Comparison of ENCODE assay signal across 19 mouse cellular contexts in genomic region chr5:5414835-5415234, GRCm38 (mm10). TPM values are rescaled to one million over a fixed set of nuclear protein-coding genes. Genes with fewer than 3 reads are reported as not detected.
DNase-seq lines count a peak whose midpoint lies in the region; ATAC-seq and TF ChIP-seq lines count a peak whose summit lies in the region.
"Had no signal": no experiment of that assay in that cellular context is flagged by ENCODE, and none has a peak within 500 bp of the region (broad histone marks: within the 10 kb centered on the region; RNA-seq: fewer than 3 reads in every experiment).

No protein-coding gene starts in this region.

- intact Hi-C loops in left cerebral cortex, adult 2 months (cut with DNase I) = no loop called here

- TF ChIP-seq POLR2A in lung, adult 2 months (IDR thresholded peaks at IDR 0.05; ENCODE audit: borderline replicate concordance, extremely low read depth, low read depth, low read length) = no peak

- no peaks in the 10 kb centered on the region for H3K9me3 ChIP-seq in heart, embryonic 14.5 days (ENCODE audit: control insufficient read depth, low read length)
- no peaks in the 10 kb centered on the region for H3K9me3 ChIP-seq in kidney, postnatal 0 days (replicated peaks; ENCODE audit: low read length)
- no peaks in the 10 kb centered on the region for H3K9me3 ChIP-seq in lung, postnatal 0 days (ENCODE audit: low read length)
- H3K9me3 ChIP-seq: embryonic facial prominence, embryonic 13.5 days; forebrain, embryonic 13.5 days; hindbrain, embryonic 13.5 days had no signal

- DNase-seq in heart, adult 11 months = no peak
- DNase-seq in kidney, postnatal 0 days (ENCODE audit: low spot score) = peak; percentile 30
- no peak for DNase-seq in kidney, adult 11 months
- peak; percentile 45 for DNase-seq in lung, postnatal 0 days (ENCODE audit: low spot score)
- no peak for DNase-seq in lung, adult 2 months
- no peak for DNase-seq in left cerebral cortex, adult 2 months (ENCODE audit: extremely low spot score in 1 of 2, low spot score in 2 of 2)
- DNase-seq: adrenal gland, postnatal 14 days; cerebellum, adult 18-20 months; cerebellum, adult 9-11 months; cerebellum, postnatal 36 days; forebrain, postnatal 0 days; gastrocnemius, postnatal 14 days; heart, postnatal 14 days had no signal

- H3K9ac ChIP-seq in heart, embryonic 14.5 days (ENCODE audit: low read length) = no peak overlapping the region
- no peak overlapping the region for H3K9ac ChIP-seq in kidney, postnatal 0 days (ENCODE audit: low read depth, low read length)
- no peak overlapping the region for H3K9ac ChIP-seq in lung, postnatal 0 days (replicated peaks; ENCODE audit: low read depth)
- H3K9ac ChIP-seq: embryonic facial prominence, embryonic 13.5 days; forebrain, embryonic 13.5 days; forebrain, postnatal 0 days; hindbrain, embryonic 13.5 days had no signal

- no peak for TF ChIP-seq CTCF in kidney, postnatal 0 days (IDR thresholded peaks at IDR 0.05; ENCODE audit: low read depth)
- TF ChIP-seq CTCF in lung, postnatal 0 days (IDR thresholded peaks at IDR 0.05) = no peak
- no peak for TF ChIP-seq CTCF in lung, adult 2 months (IDR thresholded peaks at IDR 0.05; ENCODE audit: insufficient read depth, low read length)
- no peak for TF ChIP-seq CTCF in left cerebral cortex, adult 2 months (IDR thresholded peaks at IDR 0.05)

- H3K4me2 ChIP-seq in heart, embryonic 14.5 days (ENCODE audit: low read length) = no peak overlapping the region
- no peak overlapping the region for H3K4me2 ChIP-seq in kidney, postnatal 0 days (ENCODE audit: low read length)
- no peak overlapping the region for H3K4me2 ChIP-seq in lung, postnatal 0 days (replicated peaks; ENCODE audit: low read depth, low read length)
- H3K4me2 ChIP-seq: embryonic facial prominence, embryonic 13.5 days; forebrain, embryonic 13.5 days; hindbrain, embryonic 13.5 days had no signal

- no peaks in the 10 kb centered on the region for H3K36me3 ChIP-seq in heart, embryonic 14.5 days (ENCODE audit: control insufficient read depth, insufficient read depth, low read length)
- H3K36me3 ChIP-seq in kidney, postnatal 0 days (ENCODE audit: insufficient read depth, low read length) = no peaks in the 10 kb centered on the region
- H3K36me3 ChIP-seq in lung, postnatal 0 days (ENCODE audit: insufficient read depth, low read length) = no peaks in the 10 kb centered on the region
- H3K36me3 ChIP-seq: embryonic facial prominence, embryonic 13.5 days; hindbrain, embryonic 13.5 days had no signal

- H3K27me3 ChIP-seq in heart, embryonic 14.5 days (ENCODE audit: control insufficient read depth, insufficient read depth, low read length) = no peaks in the 10 kb centered on the region
- H3K27me3 ChIP-seq in kidney, postnatal 0 days (ENCODE audit: insufficient read depth, low read length) = no peaks in the 10 kb centered on the region
- no peaks in the 10 kb centered on the region for H3K27me3 ChIP-seq in lung, postnatal 0 days (replicated peaks; ENCODE audit: insufficient read depth, low read length)
- H3K27me3 ChIP-seq: embryonic facial prominence, embryonic 13.5 days; forebrain, embryonic 13.5 days; hindbrain, embryonic 13.5 days had no signal

- TF ChIP-seq EP300 in lung, postnatal 0 days (IDR thresholded peaks at IDR 0.05) = no peak

- H3K27ac ChIP-seq in heart, embryonic 14.5 days (replicated peaks in 1 of 2; ENCODE audit: control insufficient read depth in 1 of 2, insufficient read depth in 1 of 2, low read depth in 2 of 2, low read length in 2 of 2) = no peak overlapping the region
- H3K27ac ChIP-seq in kidney, postnatal 0 days = no peak overlapping the region
- no peak overlapping the region for H3K27ac ChIP-seq in lung, postnatal 0 days (ENCODE audit: low read length)
- no peak overlapping the region for H3K27ac ChIP-seq in left cerebral cortex, adult 2 months
- H3K27ac ChIP-seq: embryonic facial prominence, embryonic 13.5 days; forebrain, embryonic 13.5 days; hindbrain, embryonic 13.5 days; hindbrain, postnatal 0 days had no signal

- ATAC-seq in heart, embryonic 14.5 days (ENCODE audit: insufficient number of reproducible peaks, insufficient read depth, low FRiP score, low read depth) = 0 out of 2 replicates have a peak, but pooled peaks have one; percentile 35
- no peak for ATAC-seq in kidney, postnatal 0 days (replicated peaks; ENCODE audit: low FRiP score, low read depth)
- ATAC-seq in lung, postnatal 0 days = peak; percentile 48
- ATAC-seq: forebrain, embryonic 13.5 days; forebrain, postnatal 0 days; hindbrain, postnatal 0 days had no signal

- H3K4me3 ChIP-seq in heart, embryonic 14.5 days (ENCODE audit: control insufficient read depth in 1 of 2, insufficient read depth in 1 of 2, low read depth in 1 of 2, low read length in 2 of 2) = no peak overlapping the region
- H3K4me3 ChIP-seq in kidney, postnatal 0 days (replicated peaks; ENCODE audit: low read depth, low read length) = no peak overlapping the region
- H3K4me3 ChIP-seq in lung, postnatal 0 days (ENCODE audit: low read depth, low read length) = no peak overlapping the region
- no peak overlapping the region for H3K4me3 ChIP-seq in lung, adult 2 months (replicated peaks; ENCODE audit: extremely low read depth, low read depth, low read length)
- no peak overlapping the region for H3K4me3 ChIP-seq in left cerebral cortex, adult 2 months
- H3K4me3 ChIP-seq: embryonic facial prominence, embryonic 13.5 days; forebrain, embryonic 13.5 days; hindbrain, embryonic 13.5 days had no signal

- 63% methylated on average over 3 of the region's 3 CpGs for WGBS in heart, embryonic 14.5 days
- 74% methylated on average over 3 of the region's 3 CpGs for WGBS in kidney, postnatal 0 days
- 46% methylated on average over 3 of the region's 3 CpGs for WGBS in lung, postnatal 0 days
- 51% methylated on average over 3 of the region's 3 CpGs for WGBS in lung, adult 2 months

- no peaks in the 10 kb centered on the region for H3K4me1 ChIP-seq in heart, embryonic 14.5 days (ENCODE audit: control insufficient read depth in 2 of 2, insufficient read depth in 2 of 2, low read length in 2 of 2)
- 0 out of 2 replicates have a peak, but pooled peaks cover 2% of the 10 kb centered on the region for H3K4me1 ChIP-seq in kidney, postnatal 0 days (replicated peaks; ENCODE audit: insufficient read depth, low read length)
- H3K4me1 ChIP-seq in lung, postnatal 0 days (ENCODE audit: insufficient read depth, low read depth, low read length) = no peaks in the 10 kb centered on the region
- no peaks in the 10 kb centered on the region; the same call in none of the 2 replicates for H3K4me1 ChIP-seq in lung, adult 2 months (ENCODE audit: control insufficient read depth, insufficient read depth, low read length)
- H3K4me1 ChIP-seq: embryonic facial prominence, embryonic 13.5 days; forebrain, embryonic 13.5 days; hindbrain, embryonic 13.5 days had no signal

RNA-seq across cellular contexts. Expression of gene Cdk14, which starts 5.3 kb away (rescaled TPM):
- 21.8 and 25.3 TPM in 2 replicates for polyA plus RNA-seq in heart, embryonic 14.5 days (2014; fragmentation: Nextera tagmentation; extraction: Ambion mirVana)
- polyA plus RNA-seq in kidney, postnatal 0 days (2015; fragmentation: Nextera tagmentation; extraction: Ambion mirVana) = 8.8 and 9.2 TPM in 2 replicates
- 19.7 and 32.7 TPM in 2 replicates for polyA plus RNA-seq in lung, postnatal 0 days (2015; fragmentation: Nextera tagmentation; extraction: Ambion mirVana)
- polyA plus RNA-seq in lung, adult 2 months (2012; rRNA removed) = 12.5 and 19.0 TPM in 2 replicates
- 100 to 1,000 TPM; 199 to 207 TPM for total RNA-seq in left cerebral cortex, adult 2 months (2021)
- total RNA-seq: MEL had no signal

Comparison
In these comparisons a context has a peak if more than half of its experiments do, and no peak if none do; other contexts are left out.
1. DNase-seq: peak in kidney, postnatal 0 days (single experiment) and lung, postnatal 0 days (single experiment); none in heart, adult 11 months (single experiment), kidney, adult 11 months (single experiment), lung, adult 2 months (single experiment) and left cerebral cortex, adult 2 months (0 of 2).